Mouse (Mus musculus) midbrain, embryonic 13.5 days (tissue): ENCODE measurements at regions not wholly inside any gene's neighbourhood (a gene's known extent, or its start where the extent isn't known, plus 50 kb on each side); places are given as distances from the start of the nearest gene placed in this dataset.
A peak's percentile ranks its signal among the peaks of the same experiment; 100 is the strongest.

ENCODE experiments used
- ATAC-seq: fragments of 200-750 bp; cut with Nextera tagmentation; 2 replicates; pipeline ENCODE4 v1.8.0; 2017; ENCODE audit warnings: mild to moderate bottlenecking, moderate TSS enrichment, moderate library complexity
- H3K27ac ChIP-seq: fragments of 300-500 bp; sonication (generic); 2 replicates; pipeline ENCODE4 v1.5.1; 2015; ENCODE audit warnings: inconsistent platforms, mild to moderate bottlenecking, moderate library complexity
- H3K27me3 ChIP-seq: fragments of 300-500 bp; sonication (generic); 2 replicates; pipeline ENCODE4 v1.6.1; 2015; ENCODE audit warnings: mild to moderate bottlenecking, inconsistent platforms
- H3K36me3 ChIP-seq: fragments of 300-500 bp; sonication (generic); 2 replicates; pipeline ENCODE4 v1.6.1; 2015; ENCODE audit warnings: mild to moderate bottlenecking, inconsistent platforms
- H3K4me1 ChIP-seq: fragments of 300-500 bp; sonication (generic); replicated peaks from 2 replicates; pipeline ENCODE4 v1.6.1; 2015; ENCODE audit warnings: inconsistent platforms
- H3K4me2 ChIP-seq: fragments of 300-500 bp; sonication (generic); replicated peaks from 2 replicates; pipeline ENCODE4 v1.6.1; 2015; ENCODE audit warnings: moderate library complexity, mild to moderate bottlenecking, inconsistent platforms
- H3K4me3 ChIP-seq: fragments of 300-500 bp; sonication (generic); replicated peaks from 2 replicates; pipeline ENCODE4 v1.5.1; 2015; ENCODE audit warnings: mild to moderate bottlenecking, inconsistent platforms
- H3K9ac ChIP-seq: fragments of 300-500 bp; sonication (generic); replicated peaks from 2 replicates; pipeline ENCODE4 v1.6.1; 2015; ENCODE audit warnings: mild to moderate bottlenecking, inconsistent platforms
- H3K9me3 ChIP-seq: fragments of 300-500 bp; sonication (generic); 2 replicates; pipeline ENCODE4 v1.6.1; 2016; ENCODE audit warnings: mild to moderate bottlenecking, inconsistent platforms
- WGBS: fragments of 180-500 bp; shearing (Covaris S2); methylation state at CpG from one replicate; pipeline ENCODE4 v1.1.7; 2015; 5-methylcytosine and 5-hydroxymethylcytosine counted together

GRCm38 (mm10) chr5:47273389-47274255 is 709.3 kb upstream of the Slit2 start:
- peak; percentile 63 for ATAC-seq
- 62% methylated on average over 9 of the region's 9 CpGs for WGBS

GRCm38 (mm10) chr5:47274256-47274638 is 708.7 kb upstream of the Slit2 start:
- 85% methylated on average over 1 of the region's 1 CpGs for WGBS
- H3K4me3 ChIP-seq: no peak overlapping the region
- no peaks in the 10 kb centered on the region for H3K36me3 ChIP-seq
- no peak overlapping the region for H3K27ac ChIP-seq
- no peak for ATAC-seq
- no peaks in the 10 kb centered on the region for H3K9me3 ChIP-seq
- H3K4me1 ChIP-seq: peaks cover 5% of the 10 kb centered on the region; the same call in 1 of the 2 replicates
- H3K27me3 ChIP-seq: no peaks in the 10 kb centered on the region
- no peak overlapping the region for H3K4me2 ChIP-seq
- no peak overlapping the region for H3K9ac ChIP-seq

More at GRCm38 (mm10) chr5:47273389-47274255, 709.3 kb upstream of the Slit2 start:
- H3K4me1 ChIP-seq: peaks cover 5% of the 10 kb centered on the region; the same call in 1 of the 2 replicates
- H3K27me3 ChIP-seq: no peaks in the 10 kb centered on the region
- H3K9ac ChIP-seq: no peak overlapping the region
- no peaks in the 10 kb centered on the region for H3K9me3 ChIP-seq
- no peak overlapping the region for H3K4me3 ChIP-seq
- H3K27ac ChIP-seq: no peak overlapping the region
- H3K36me3 ChIP-seq: no peaks in the 10 kb centered on the region
- H3K4me2 ChIP-seq: no peak overlapping the region

- Histone ChIP-seq H3K4me3 (no peak overlapping the region), H3K4me1 (peaks cover 5% of the 10 kb centered on the region; the same call in 1 of the 2 replicates), H3K36me3 (no peaks in the 10 kb centered on the region), H3K27me3 (no peaks in the 10 kb centered on the region), H3K9me3 (no peaks in the 10 kb centered on the region), H3K27ac (no peak overlapping the region), H3K9ac (no peak overlapping the region), H3K4me2 (no peak overlapping the region)
- 37% methylated on average over 5 of the region's 5 CpGs for WGBS
- ATAC-seq: 0 out of 2 replicates have a peak, but pooled peaks have one; percentile 45
These were observed 706.4 kb upstream of the Slit2 start for GRCm38 (mm10) chr5:47276231-47277195.

- 90% methylated on average over 3 of the region's 3 CpGs for WGBS
- no peaks in the 10 kb centered on the region for H3K9me3 ChIP-seq
- H3K4me2 ChIP-seq: no peak overlapping the region
- H3K4me3 ChIP-seq: no peak overlapping the region
- H3K4me1 ChIP-seq: peaks cover 5% of the 10 kb centered on the region; the same call in 1 of the 2 replicates
- no peaks in the 10 kb centered on the region for H3K27me3 ChIP-seq
- no peaks in the 10 kb centered on the region for H3K36me3 ChIP-seq
- H3K27ac ChIP-seq: no peak overlapping the region
- no peak overlapping the region for H3K9ac ChIP-seq
- no peak for ATAC-seq
These were observed 703.3 kb upstream of the Slit2 start for GRCm38 (mm10) chr5:47279630-47280029.

GRCm38 (mm10) chr5:47299602-47300001 is 683.3 kb upstream of the Slit2 start:
- Histone ChIP-seq H3K9ac (no peak overlapping the region), H3K27me3 (no peaks in the 10 kb centered on the region), H3K36me3 (no peaks in the 10 kb centered on the region), H3K4me3 (no peak overlapping the region), H3K27ac (no peak overlapping the region), H3K4me2 (no peak overlapping the region), H3K4me1 (no peaks in the 10 kb centered on the region), H3K9me3 (no peaks in the 10 kb centered on the region)
- no peak for ATAC-seq
- WGBS: 83% methylated on average over 4 of the region's 4 CpGs

- Histone ChIP-seq H3K36me3 (no peaks in the 10 kb centered on the region), H3K27ac (no peak overlapping the region), H3K4me2 (no peak overlapping the region), H3K4me3 (no peak overlapping the region), H3K9ac (no peak overlapping the region), H3K27me3 (no peaks in the 10 kb centered on the region), H3K9me3 (no peaks in the 10 kb centered on the region), H3K4me1 (no peaks in the 10 kb centered on the region)
- WGBS: 88% methylated on average over 4 of the region's 4 CpGs
- no peak for ATAC-seq
These were observed 665.4 kb upstream of the Slit2 start for GRCm38 (mm10) chr5:47317506-47317905.

- Histone ChIP-seq H3K9me3 (no peaks in the 10 kb centered on the region), H3K4me3 (no peak overlapping the region), H3K27me3 (no peaks in the 10 kb centered on the region), H3K9ac (no peak overlapping the region), H3K27ac (no peak overlapping the region), H3K36me3 (no peaks in the 10 kb centered on the region), H3K4me1 (no peaks in the 10 kb centered on the region), H3K4me2 (no peak overlapping the region)
- ATAC-seq: no peak
- WGBS: 77% methylated on average over 1 of the region's 1 CpGs
These were observed 664.8 kb upstream of the Slit2 start for GRCm38 (mm10) chr5:47318147-47318546.

GRCm38 (mm10) chr5:47322511-47323167 is 660.3 kb upstream of the Slit2 start:
- Histone ChIP-seq H3K27ac (no peak overlapping the region), H3K9me3 (no peaks in the 10 kb centered on the region), H3K9ac (no peak overlapping the region), H3K27me3 (no peaks in the 10 kb centered on the region), H3K36me3 (no peaks in the 10 kb centered on the region), H3K4me1 (no peaks in the 10 kb centered on the region), H3K4me3 (no peak overlapping the region), H3K4me2 (no peak overlapping the region)
- 87% methylated on average over 2 of the region's 2 CpGs for WGBS
- ATAC-seq: no peak

GRCm38 (mm10) chr5:47334299-47334698 is 648.6 kb upstream of the Slit2 start:
- no peak overlapping the region for H3K27ac ChIP-seq
- H3K36me3 ChIP-seq: no peaks in the 10 kb centered on the region
- ATAC-seq: no peak
- H3K9ac ChIP-seq: no peak overlapping the region
- H3K4me2 ChIP-seq: no peak overlapping the region
- no peaks in the 10 kb centered on the region for H3K27me3 ChIP-seq
- no peak overlapping the region for H3K4me3 ChIP-seq
- H3K9me3 ChIP-seq: no peaks in the 10 kb centered on the region
- 84% methylated on average over 3 of the region's 3 CpGs for WGBS
- H3K4me1 ChIP-seq: no peaks in the 10 kb centered on the region

GRCm38 (mm10) chr5:47336511-47336910 is 646.4 kb upstream of the Slit2 start:
- Histone ChIP-seq H3K9me3 (no peaks in the 10 kb centered on the region), H3K9ac (no peak overlapping the region), H3K4me2 (no peak overlapping the region), H3K27ac (no peak overlapping the region), H3K27me3 (no peaks in the 10 kb centered on the region), H3K4me3 (no peak overlapping the region), H3K36me3 (no peaks in the 10 kb centered on the region), H3K4me1 (no peaks in the 10 kb centered on the region)
- no peak for ATAC-seq
- 73% methylated on average over 1 of the region's 1 CpGs for WGBS

- H3K9ac ChIP-seq: no peak overlapping the region
- H3K4me1 ChIP-seq: no peaks in the 10 kb centered on the region
- H3K27me3 ChIP-seq: no peaks in the 10 kb centered on the region
- no peak overlapping the region for H3K27ac ChIP-seq
- no peaks in the 10 kb centered on the region for H3K9me3 ChIP-seq
- H3K4me3 ChIP-seq: no peak overlapping the region
- 94% methylated on average over 6 of the region's 6 CpGs for WGBS
- no peak overlapping the region for H3K4me2 ChIP-seq
- H3K36me3 ChIP-seq: no peaks in the 10 kb centered on the region
- no peak for ATAC-seq
These were observed 643.1 kb upstream of the Slit2 start for GRCm38 (mm10) chr5:47339807-47340206.
